Mouse (Mus musculus): ENCODE data around the gene Atp6v1a.

Gene Atp6v1a

GRCm38 (mm10) chr16:44138377-44138978 lies 1.0 kb downstream of the Atp6v1a start:
- peak in 1 of 2 experiments; percentile 17 for DNase-seq

GRCm38 (mm10) chr16:44136511-44137021 lies 2.9 kb downstream of the Atp6v1a start:
- no peak for DNase-seq

GRCm38 (mm10) chr16:44133187-44133586 lies 6.3 kb downstream of the Atp6v1a start:
- no peak for DNase-seq

GRCm38 (mm10) chr16:44132300-44132699 lies 7.2 kb downstream of the Atp6v1a start:
- no peak for DNase-seq

- DNase-seq: no peak
These were observed 13.1 kb downstream of the Atp6v1a start for GRCm38 (mm10) chr16:44126437-44126836.

GRCm38 (mm10) chr16:44125436-44125835 lies 14.1 kb downstream of the Atp6v1a start:
- DNase-seq: no peak

- DNase-seq: no peak
These were observed 14.8 kb downstream of the Atp6v1a start for GRCm38 (mm10) chr16:44124713-44125112.

- no peak for DNase-seq
These were observed 15.7 kb downstream of the Atp6v1a start for GRCm38 (mm10) chr16:44123786-44124185.

- no peak for DNase-seq
These were observed 16.4 kb downstream of the Atp6v1a start for GRCm38 (mm10) chr16:44122982-44123725.

- no peak for DNase-seq
These were observed 16.9 kb downstream of the Atp6v1a start for GRCm38 (mm10) chr16:44122574-44122973.

GRCm38 (mm10) chr16:44122122-44122521 lies 17.4 kb downstream of the Atp6v1a start:
- DNase-seq: no peak

- DNase-seq: no peak
These were observed 19.6 kb downstream of the Atp6v1a start for GRCm38 (mm10) chr16:44119753-44120501.

- no peak for DNase-seq
These were observed 30.5 kb downstream of the Atp6v1a start for GRCm38 (mm10) chr16:44109002-44109401.

- no peak for DNase-seq
These were observed 34.3 kb downstream of the Atp6v1a start for GRCm38 (mm10) chr16:44105211-44105610.

GRCm38 (mm10) chr16:44103806-44104766 lies 35.4 kb downstream of the Atp6v1a start:
- no peak for DNase-seq

GRCm38 (mm10) chr16:44102925-44103324 lies 36.6 kb downstream of the Atp6v1a start:
- DNase-seq: no peak

- DNase-seq: no peak
These were observed 38.3 kb downstream of the Atp6v1a start for GRCm38 (mm10) chr16:44101181-44101710.

- no peak for DNase-seq
These were observed 40.1 kb downstream of the Atp6v1a start for GRCm38 (mm10) chr16:44099377-44099776.

- no peak for DNase-seq
These were observed 51.9 kb downstream of the Atp6v1a start for GRCm38 (mm10) chr16:44087650-44088049.

GRCm38 (mm10) chr16:44063025-44063894 lies 76.2 kb downstream of the Atp6v1a start, which contains the start of gene Gramd1c:
Gene Gramd1c (minus strand): TSS chr16:44063345.
- DNase-seq: peak; percentile 11 to 17

GRCm38 (mm10) chr16:44061341-44061740 lies 78.2 kb downstream of the Atp6v1a start:
- DNase-seq: no peak
